8 mouse cellular contexts compared by ENCODE assay signal in the genomic region with DNA sequence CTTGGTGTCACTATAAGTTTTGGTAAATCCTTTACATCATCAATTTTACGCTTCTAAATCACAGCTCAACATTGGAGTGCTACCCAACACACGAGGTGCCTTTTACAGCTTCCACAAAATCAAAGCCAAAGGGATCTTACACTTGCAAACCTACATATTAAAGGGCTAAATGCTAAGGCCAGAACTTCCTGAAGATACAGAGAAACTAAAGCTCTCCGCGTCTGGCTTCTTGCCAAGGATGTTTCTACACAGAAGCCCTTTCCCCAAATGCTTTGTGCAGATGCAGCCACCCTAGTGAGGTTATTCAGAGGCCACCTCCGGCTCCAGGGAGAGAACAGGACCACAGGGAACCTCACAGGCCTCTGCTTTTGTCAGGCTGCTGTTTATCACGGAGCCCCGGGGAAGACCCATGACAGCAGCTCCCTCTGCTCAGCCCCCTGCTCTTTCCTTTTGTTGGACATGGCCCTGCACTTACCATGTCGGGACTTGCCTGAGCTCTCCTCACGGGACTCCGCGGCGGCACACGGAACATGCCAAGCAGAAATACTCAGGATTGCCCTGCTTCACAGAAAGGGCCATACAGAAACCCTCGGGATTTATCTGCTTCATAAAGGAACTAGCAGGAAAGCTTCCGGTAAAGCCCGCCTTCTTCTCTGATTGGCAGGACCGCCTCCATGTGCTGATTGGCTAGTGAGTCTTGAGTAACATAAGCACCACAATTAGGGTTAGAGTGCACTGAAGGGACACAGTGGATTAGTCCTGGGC. TPM values are rescaled to one million over a fixed set of nuclear protein-coding genes. Genes with fewer than 3 reads are reported as not detected.
DNase-seq lines count a peak whose midpoint lies in the region; ATAC-seq and TF ChIP-seq lines count a peak whose summit lies in the region.
"Not testable (repeated sequence)": the region's sequence is repeated elsewhere in the genome, so short reads cannot be mapped to it uniquely, and the experiment has no call there.

A gene (minus strand): TSS at position 653 of the 765 bp plus-strand sequence.

- in situ Hi-C loops in ES-E14 (cut with MboI; ENCODE audit: low sequenced_read_pairs in 2 of 2, unreplicated experiment in 2 of 2): not testable (repeated sequence)

- peak; percentile 99 for ATAC-seq in forebrain, postnatal 0 days
- peak; percentile 99 for ATAC-seq in neural tube, embryonic 14.5 days (ENCODE audit: low read depth)

- H3K9me3 ChIP-seq in ES-E14 (ENCODE audit: control insufficient read depth, insufficient read depth, low read depth, low read length); forebrain, postnatal 0 days (ENCODE audit: low read length); neural tube, embryonic 14.5 days (ENCODE audit: control insufficient read depth, low read length): not testable (repeated sequence)

- not testable (repeated sequence) for TF ChIP-seq CTCF in forebrain, postnatal 0 days (IDR thresholded peaks at IDR 0.05; ENCODE audit: low read depth); testis, adult 2 months (IDR thresholded peaks at IDR 0.05; ENCODE audit: control insufficient read depth, insufficient read depth, insufficient replicate concordance, low read depth, low read length)

- H3K27me3 ChIP-seq in forebrain, postnatal 0 days (ENCODE audit: insufficient read depth, low read length); neural tube, embryonic 14.5 days (ENCODE audit: control insufficient read depth, insufficient read depth, low read length); testis, adult 2 months (ENCODE audit: control insufficient read depth, insufficient read depth, low read length): not testable (repeated sequence)

- H3K36me3 ChIP-seq in ES-E14 (ENCODE audit: control insufficient read depth, insufficient read depth, low read length, poor library complexity, severe bottlenecking); forebrain, postnatal 0 days (ENCODE audit: insufficient read depth); neural tube, embryonic 14.5 days (ENCODE audit: control insufficient read depth, insufficient read depth, low read length); testis, adult 2 months (ENCODE audit: control insufficient read depth, insufficient read depth, low read length): not testable (repeated sequence)

- not testable (repeated sequence) for TF ChIP-seq POLR2A in testis, adult 2 months (IDR thresholded peaks at IDR 0.05; ENCODE audit: control insufficient read depth, low read depth, low read length)

- intact Hi-C loops in heart, postnatal 36 days (cut with DNase I): loop anchor here (5.0 kb wide), 1 partner anchor 45 kb away; no protein-coding TSS in a partner anchor

- H3K4me2 ChIP-seq in forebrain, postnatal 0 days (ENCODE audit: low read depth): peak within 1 kb of the TSS; percentile 39
- H3K4me2 ChIP-seq in neural tube, embryonic 14.5 days (ENCODE audit: low read depth, low read length): peak within 1 kb of the TSS; percentile 45

- DNase-seq in ES-E14 (ENCODE audit: low read depth, low spot score): peak; percentile 78
- peak; percentile 88 to 95 for DNase-seq in cerebellum, adult 18-20 months
- DNase-seq in forebrain, postnatal 0 days: peak; percentile 91
- DNase-seq in heart, postnatal 36 days: peak; percentile 87 to 92
- peak; percentile 81 to 95 for DNase-seq in layer of hippocampus, adult 18-20 months (ENCODE audit: low spot score in 2 of 2)
- peak; percentile 92 to 93 for DNase-seq in lung, adult 18-20 months

- WGBS in forebrain, postnatal 0 days: 3% methylated on average over 15 of the region's 17 CpGs
- 0% methylated on average over 16 of the region's 17 CpGs for WGBS in neural tube, embryonic 14.5 days

- H3K4me1 ChIP-seq in ES-E14 (ENCODE audit: control insufficient read depth in 2 of 2, insufficient read depth in 2 of 2, low read length in 2 of 2, poor library complexity in 1 of 2); forebrain, postnatal 0 days (ENCODE audit: insufficient read depth); neural tube, embryonic 14.5 days (ENCODE audit: control insufficient read depth, insufficient read depth, low read length); testis, adult 2 months (ENCODE audit: control insufficient read depth, insufficient read depth, low read length): not testable (repeated sequence)

- H3K4me3 ChIP-seq in ES-E14 (ENCODE audit: insufficient read depth in 1 of 2, low read depth in 1 of 2, low read length in 2 of 2, poor library complexity in 1 of 2, severe bottlenecking in 1 of 2): peak within 1 kb of the TSS; percentile 91 to 95
- H3K4me3 ChIP-seq in forebrain, postnatal 0 days (ENCODE audit: low read depth, low read length): peak within 1 kb of the TSS; percentile 55
- H3K4me3 ChIP-seq in neural tube, embryonic 14.5 days (ENCODE audit: low read depth, low read length): peak within 1 kb of the TSS; percentile 45
- peak within 1 kb of the TSS; percentile 89 for H3K4me3 ChIP-seq in testis, adult 2 months (ENCODE audit: control insufficient read depth, low read depth, low read length)

- H3K27ac ChIP-seq in ES-E14 (ENCODE audit: insufficient read depth, low read depth, low read length, poor library complexity, severe bottlenecking): peak within 1 kb of the TSS; percentile 78
- H3K27ac ChIP-seq in forebrain, postnatal 0 days (ENCODE audit: low read depth, low read length): peak within 1 kb of the TSS; percentile 91
- peak within 1 kb of the TSS; percentile 84 for H3K27ac ChIP-seq in neural tube, embryonic 14.5 days (ENCODE audit: low read depth, low read length)
- H3K27ac ChIP-seq in testis, adult 2 months (ENCODE audit: control insufficient read depth, insufficient read depth, low read depth, low read length): peak within 1 kb of the TSS; percentile 46; the same call in 1 of the 2 replicates

- H3K9ac ChIP-seq in ES-E14 (ENCODE audit: insufficient read depth, low read depth, low read length, poor library complexity, severe bottlenecking): peak within 1 kb of the TSS; percentile 90
- H3K9ac ChIP-seq in forebrain, postnatal 0 days: peak within 1 kb of the TSS; percentile 77
- H3K9ac ChIP-seq in neural tube, embryonic 14.5 days (replicated peaks; ENCODE audit: low read depth, low read length): peak within 1 kb of the TSS; percentile 65

RNA-seq across cellular contexts. Expression of the gene that starts here (rescaled TPM):
- total RNA-seq in ES-E14 (2012; rRNA removed): 10.1 and 11.7 TPM in 2 replicates
- total RNA-seq in forebrain, postnatal 0 days (2014; rRNA removed): 18.3 and 21.6 TPM in 2 replicates
- polyA plus RNA-seq in forebrain, postnatal 0 days (2015; fragmentation: Nextera tagmentation; extraction: Ambion mirVana): 10.4 and 11.0 TPM in 2 replicates
- total RNA-seq in heart, postnatal 36 days (2021): 1 to 10 TPM; 1.7 to 2.9 TPM
- 1 to 10 TPM; 7.5 to 9.6 TPM for total RNA-seq in layer of hippocampus, adult 18-20 months (2021)
- polyA plus RNA-seq in neural tube, embryonic 14.5 days (2014; fragmentation: Nextera tagmentation; extraction: Ambion mirVana): 16.9 and 20.0 TPM in 2 replicates
- 0.90 and 1.3 TPM in 2 replicates for polyA plus RNA-seq in testis, adult 2 months (2012; rRNA removed)

Comparison
In these comparisons a context has a peak if more than half of its experiments do, and no peak if none do; other contexts are left out.
1. Peak in every context shown above with its lines: DNase-seq, ATAC-seq, H3K4me3 ChIP-seq and H3K27ac ChIP-seq.